Mouse (Mus musculus) heart, postnatal 0 days (tissue): ENCODE measurements at regions not wholly inside any gene's neighbourhood (a gene's known extent, or its start where the extent isn't known, plus 50 kb on each side); places are given as distances from the start of the nearest gene placed in this dataset.

Experiments used
- CTCF ChIP-seq: IDR thresholded peaks from 2 replicates; pipeline ENCODE4 v1.5.1; 2016; ENCODE audit warnings: antibody characterized with exemption, control low read depth, low read depth
- EP300 ChIP-seq: IDR thresholded peaks from 2 replicates; pipeline ENCODE4 v1.6.1; 2016; ENCODE audit warnings: antibody characterized with exemption, low read depth

GRCm38 (mm10) chr9:46558481-46558880 is 238.7 kb upstream of the 4931429L15Rik start:
- no peak for TF ChIP-seq CTCF
- TF ChIP-seq EP300, result no peak
